Mouse (Mus musculus) CH12.LX (cell line): ENCODE measurements at regions not wholly inside any gene's neighbourhood (a gene's known extent, or its start where the extent isn't known, plus 50 kb on each side); places are given as distances from the start of the nearest gene placed in this dataset.

ENCODE experiments used
- CTCF ChIP-seq, 2 experiments: IDR thresholded peaks in 1 of 2; conservative IDR thresholded peaks in 1 of 2; 2 replicates each; pipeline ENCODE4 v1.5.1; 2011 to 2012; ENCODE audit warnings: low read depth in 2 of 2, low read length in 2 of 2, improper control_type of control experiment in 1 of 2, inconsistent platforms in 1 of 2, mild to moderate bottlenecking in 1 of 2, moderate library complexity in 1 of 2
- NELFE ChIP-seq: IDR thresholded peaks from 2 replicates; pipeline ENCODE4 v1.6.1; 2011; ENCODE audit warnings: low read depth, low read length, improper control_type of control experiment
- POLR2A ChIP-seq: IDR thresholded peaks from 2 replicates; pipeline ENCODE4 v1.6.1; 2011; ENCODE audit warnings: low read depth, mild to moderate bottlenecking, improper control_type of control experiment, low read length

DNA sequence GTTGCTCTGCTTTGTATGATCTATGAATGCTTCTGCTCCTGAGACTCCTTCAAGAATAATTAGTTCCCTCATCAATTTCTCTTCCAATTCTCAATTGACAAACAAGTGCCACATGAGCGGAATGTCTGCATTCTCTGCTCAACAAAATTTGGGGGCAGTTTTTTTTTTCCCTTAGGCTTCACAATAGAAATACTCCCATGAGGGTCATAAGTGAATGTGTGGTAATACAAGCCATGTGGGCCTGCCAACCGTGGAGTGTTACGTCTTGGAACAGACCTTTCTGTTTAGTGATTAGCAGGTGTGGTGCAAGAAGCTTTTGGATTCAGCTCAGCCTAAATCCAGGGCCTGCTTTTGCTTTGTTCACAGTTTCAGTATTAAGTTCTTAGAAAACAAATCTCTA, 2232.6 kb downstream of the 9330182O14Rik start:
- TF ChIP-seq CTCF (conservative IDR thresholded peaks at IDR 0.05 in 1 of 2, IDR thresholded peaks at IDR 0.05 in 1 of 2; ENCODE audit: low read depth in 2 of 2, low read length in 2 of 2) (no peak), NELFE (no peak), POLR2A (no peak)
